Mouse (Mus musculus) liver (tissue): Measurements from ENCODE around the gene Taf4.
A peak's percentile ranks its signal among the peaks of the same experiment; 100 is the strongest.

Experiments used
- DNase-seq: peaks from one replicate; pipeline ENCODE4 v3.0.0-alpha.2; 2020; ENCODE audit warnings: mixed read lengths

Taf4 gene

GRCm38 (mm10) chr2:179976628-179977343 is at the start of gene Taf4:
Gene Taf4 (minus strand): TSS chr2:179976646.
- peak; percentile 93 for DNase-seq

- DNase-seq, result no peak
Observed at GRCm38 (mm10) chr2:180025861-180026200, 49.4 kb upstream of the Taf4 start.

GRCm38 (mm10) chr2:180025135-180025860 is 48.9 kb upstream of the Taf4 start:
- peak; percentile 53 for DNase-seq

GRCm38 (mm10) chr2:180024401-180025098 is 48.1 kb upstream of the Taf4 start, which contains the start of gene Lsm14b:
Gene Lsm14b (plus strand): TSS chr2:180024987.
- peak; percentile 100 for DNase-seq

GRCm38 (mm10) chr2:180022751-180023150 is 46.3 kb upstream of the Taf4 start:
- no peak for DNase-seq

DNA sequence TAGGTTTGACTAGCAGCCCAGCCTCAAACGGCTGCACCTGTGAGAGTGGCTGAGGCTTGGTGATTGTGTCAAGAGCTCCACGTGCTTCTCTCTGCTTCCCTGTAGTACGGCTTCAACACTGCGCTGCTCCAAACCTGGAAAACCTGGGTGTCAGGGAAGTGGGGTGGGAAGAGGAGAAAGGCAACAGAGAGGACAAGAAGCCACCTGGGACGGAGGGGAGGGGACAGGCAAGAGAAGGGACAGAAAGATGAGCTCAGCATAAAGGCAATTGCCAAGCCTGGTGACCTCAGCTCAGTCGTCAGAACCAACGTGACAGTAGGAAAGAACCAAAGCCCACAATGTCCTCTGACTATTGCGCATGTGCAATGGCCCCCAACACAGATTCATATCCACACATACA is 44.5 kb upstream of the Taf4 start:
- no peak for DNase-seq

DNA sequence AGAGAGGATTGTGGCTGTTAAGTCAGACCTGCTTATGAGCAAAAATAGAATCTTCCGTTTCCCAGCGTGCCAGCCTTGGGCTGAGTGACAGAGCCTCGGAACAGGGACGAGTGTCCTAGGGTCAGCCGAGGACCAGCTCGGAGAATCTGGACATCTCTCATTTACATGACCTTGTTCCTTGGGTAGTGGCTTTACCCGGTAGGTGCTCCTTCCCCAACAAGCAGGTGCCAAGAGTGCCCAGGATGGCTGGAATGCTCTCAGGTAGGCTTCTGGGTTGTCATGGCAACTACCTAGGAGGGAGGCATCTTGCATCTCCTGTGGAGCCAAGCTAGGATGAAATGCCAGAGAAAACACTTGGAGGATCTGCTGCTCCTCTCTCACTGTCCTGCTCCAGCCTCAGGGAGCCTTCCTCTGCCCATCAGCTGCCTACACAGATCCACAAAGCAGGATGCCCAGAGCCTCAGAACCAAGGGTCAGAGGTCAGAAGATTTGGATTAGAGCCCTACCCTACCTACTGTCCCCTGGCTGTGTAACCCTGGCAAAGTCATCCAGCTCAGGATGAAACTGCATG is 43.7 kb upstream of the Taf4 start:
- no peak for DNase-seq

- no peak for DNase-seq
Observed at GRCm38 (mm10) chr2:180018573-180018972, 42.1 kb upstream of the Taf4 start.

DNA sequence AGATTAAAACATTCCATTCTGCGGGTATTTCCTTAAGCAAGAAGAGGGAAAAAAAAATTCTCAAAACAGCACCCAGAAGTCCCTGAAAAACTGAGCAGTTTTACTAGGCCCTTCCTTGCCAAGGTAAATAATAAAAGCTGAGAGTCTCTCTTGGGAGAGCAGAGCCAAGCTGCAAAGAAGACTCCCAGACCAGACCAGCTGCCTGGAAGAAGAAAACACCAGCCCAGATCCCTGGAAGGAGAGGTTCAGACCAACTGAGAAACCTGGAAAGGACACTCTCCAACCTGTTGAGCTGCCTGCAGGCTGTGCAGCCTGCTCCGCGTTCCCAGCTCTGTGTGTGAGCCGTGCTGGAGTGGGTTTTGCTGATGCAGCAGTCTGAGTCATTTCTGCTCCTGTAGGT is 41.2 kb upstream of the Taf4 start:
- DNase-seq, result no peak

- DNase-seq, result no peak
Observed at GRCm38 (mm10) chr2:180013686-180014085, 37.2 kb upstream of the Taf4 start.

DNA sequence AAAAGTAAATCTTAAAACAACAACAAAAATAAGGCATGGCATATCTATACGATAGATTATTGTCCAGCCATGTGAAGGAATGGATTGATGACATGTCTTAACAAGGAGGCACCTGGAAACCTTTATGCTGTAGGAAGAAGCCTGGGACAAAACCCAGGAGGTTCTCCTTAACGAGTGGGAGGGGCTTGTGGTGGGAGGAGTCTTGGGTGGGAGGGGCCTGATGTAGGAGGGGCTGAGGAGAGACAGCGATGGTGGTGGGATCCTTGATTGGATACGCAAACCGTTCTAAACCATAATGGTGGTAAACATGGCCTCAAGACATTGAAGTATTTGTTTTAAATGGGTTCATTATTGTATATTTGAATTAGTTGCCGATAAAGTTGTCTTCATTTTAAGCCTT is 34.9 kb upstream of the Taf4 start:
- no peak for DNase-seq

DNA sequence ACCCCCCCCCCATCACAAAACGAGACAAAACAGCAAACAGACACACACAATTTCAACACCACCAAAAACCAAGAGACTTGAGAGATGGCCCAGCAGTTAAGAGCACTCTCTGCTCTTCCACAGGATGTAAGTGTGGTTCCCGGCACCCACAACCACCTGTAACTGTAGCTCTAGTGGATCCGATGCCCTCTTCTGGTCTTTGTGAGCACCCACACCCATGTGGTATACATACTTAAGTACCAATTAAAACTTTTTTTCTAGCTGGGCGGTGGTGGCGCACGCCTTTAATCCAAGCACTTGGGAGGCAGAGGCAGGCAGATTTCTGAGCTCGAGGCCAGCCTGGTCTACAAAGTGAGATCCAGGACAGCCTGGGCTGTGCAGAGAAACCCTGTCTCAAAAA is 34.2 kb upstream of the Taf4 start:
- no peak for DNase-seq

DNA sequence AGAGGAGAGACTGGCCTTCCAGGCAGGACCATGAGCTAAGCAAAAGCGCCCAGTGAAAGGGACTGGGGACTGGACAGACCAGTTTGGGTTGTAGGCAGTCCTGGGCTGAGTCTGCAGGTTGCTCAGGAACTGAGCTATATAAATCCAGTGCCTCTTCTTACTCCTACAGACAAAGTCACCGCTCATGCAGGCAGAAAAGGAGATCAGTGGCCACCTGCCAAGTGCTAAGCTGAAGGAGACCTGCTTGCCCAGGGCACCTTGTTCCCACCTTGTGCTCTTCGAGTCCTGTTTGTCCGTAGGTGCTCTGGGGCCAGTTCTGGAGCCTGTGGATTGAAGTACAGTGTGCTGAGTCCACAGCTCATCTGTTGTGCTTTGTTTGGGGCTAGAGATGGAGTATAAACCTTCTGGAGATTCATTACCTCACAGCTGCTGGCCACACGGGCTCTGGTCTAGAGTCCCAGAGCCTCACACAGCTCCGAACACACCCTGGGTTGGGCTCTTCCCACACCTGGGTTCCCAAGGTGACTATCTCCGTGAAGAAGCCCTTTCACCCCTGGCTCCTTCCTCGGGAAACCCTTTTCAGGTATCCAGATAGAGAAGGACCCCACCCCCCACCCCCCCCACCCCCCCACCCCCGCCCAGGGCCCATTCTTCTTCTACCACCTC is 30.0 kb upstream of the Taf4 start:
- DNase-seq, result no peak

- DNase-seq, result no peak
Observed at GRCm38 (mm10) chr2:180005656-180006351, 29.4 kb upstream of the Taf4 start.

DNA sequence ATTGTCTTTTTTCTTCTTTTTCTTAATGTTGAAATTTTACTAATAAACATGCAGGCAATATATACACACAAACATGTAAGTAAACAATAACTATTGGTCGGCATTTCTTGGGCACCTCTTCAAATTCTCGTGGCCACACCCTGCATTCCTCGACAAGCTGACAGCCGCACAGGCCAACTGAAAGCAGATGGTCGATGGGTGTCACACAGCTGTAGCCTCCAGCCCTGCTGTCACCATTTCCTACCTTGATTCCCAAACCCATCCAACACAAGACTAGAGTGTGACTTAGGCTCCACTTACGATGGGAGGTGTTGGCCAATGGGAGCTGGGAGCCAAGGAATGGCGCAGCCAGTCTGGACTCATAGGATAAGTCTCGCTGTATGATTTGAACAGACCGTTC is 25.2 kb upstream of the Taf4 start:
- DNase-seq, result no peak

DNA sequence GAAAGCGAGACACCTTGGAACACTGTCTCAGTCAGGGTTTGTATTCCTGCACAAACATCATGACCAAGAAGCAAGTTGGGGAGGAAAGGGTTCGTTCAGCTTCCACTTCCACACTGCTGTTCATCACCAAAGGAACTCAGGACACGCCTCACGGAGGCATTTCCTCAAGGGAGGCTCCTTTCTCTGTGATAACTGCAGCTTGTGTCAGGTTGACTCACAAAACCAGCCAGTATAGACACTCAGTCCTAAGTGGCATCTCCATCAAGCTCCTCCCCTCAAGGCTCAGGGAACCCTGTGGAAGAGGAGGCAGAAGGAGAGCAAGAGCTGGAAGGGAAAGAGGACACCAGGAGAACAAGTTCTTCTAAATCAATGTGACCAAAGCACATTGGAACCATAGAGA is 22.0 kb upstream of the Taf4 start:
- DNase-seq, result no peak

GRCm38 (mm10) chr2:179993071-179993470 is 16.6 kb upstream of the Taf4 start:
- no peak for DNase-seq

GRCm38 (mm10) chr2:179989098-179989497 is 12.7 kb upstream of the Taf4 start:
- no peak for DNase-seq

GRCm38 (mm10) chr2:179986437-179987022 is 10.1 kb upstream of the Taf4 start:
- no peak for DNase-seq

DNA sequence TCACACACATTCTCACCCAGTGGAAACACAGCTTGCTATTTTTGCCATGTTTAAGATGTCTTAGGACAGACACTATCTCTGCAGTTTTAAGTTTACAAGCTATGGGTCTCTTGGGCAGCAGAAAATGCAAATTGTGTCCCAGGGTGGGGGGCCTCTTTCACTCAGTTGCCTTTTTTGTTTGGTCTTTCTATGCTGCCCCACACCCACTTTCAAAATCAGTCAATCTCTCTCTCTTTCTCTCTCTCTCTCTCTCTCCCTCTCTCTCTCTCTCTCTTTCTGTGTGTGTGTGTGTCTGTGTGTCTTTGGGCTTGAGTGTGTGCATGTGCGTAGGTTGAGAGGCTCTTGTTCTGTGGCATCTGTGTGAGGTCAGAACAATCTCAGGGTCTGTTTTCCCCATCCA is 9.2 kb upstream of the Taf4 start:
- no peak for DNase-seq

GRCm38 (mm10) chr2:179984830-179985229 is 8.4 kb upstream of the Taf4 start:
- no peak for DNase-seq

DNA sequence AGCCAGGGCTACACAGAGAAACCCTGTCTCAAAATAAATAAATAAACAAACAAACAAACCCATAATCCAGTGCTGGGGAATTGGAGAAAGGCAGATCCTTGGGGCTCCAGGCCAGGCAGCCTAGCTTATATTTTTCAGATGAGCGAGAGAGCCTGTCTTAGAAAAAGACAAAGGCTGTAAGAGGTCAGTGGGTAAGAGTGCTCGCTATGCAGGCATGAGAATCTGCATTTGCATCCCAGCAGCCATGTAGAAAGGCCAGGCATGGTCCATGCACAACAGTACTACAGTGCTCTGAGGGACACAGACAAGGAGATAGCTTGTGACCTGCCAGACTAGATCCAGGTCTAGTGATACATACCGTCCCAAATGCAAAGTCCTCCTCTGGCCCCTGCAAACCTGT is 6.3 kb upstream of the Taf4 start:
- no peak for DNase-seq
